Mouse (Mus musculus) layer of hippocampus, adult 2 months (tissue): Measurements from ENCODE around the gene Zcchc7. TPM values are rescaled to one million over a fixed set of nuclear protein-coding genes. Genes with fewer than 3 reads are reported as not detected.
"Not testable (repeated sequence)": the region's sequence is repeated elsewhere in the genome, so short reads cannot be mapped to it uniquely, and the experiment has no call there.

ENCODE experiments used
- DNase-seq, 2 experiments: peaks; one replicate each; pipeline ENCODE4 v3.0.0; 2022; ENCODE audit warnings: low spot score in 2 of 2
- H3K27ac ChIP-seq: fragments of 200-600 bp; 2 replicates; pipeline ENCODE4 v1.8.1; 2022
- H3K4me3 ChIP-seq: fragments of 200-600 bp; 2 replicates; pipeline ENCODE4 v1.8.1; 2022; ENCODE audit warnings: mild to moderate bottlenecking
- CTCF ChIP-seq: fragments of 200-600 bp; conservative IDR thresholded peaks from 2 replicates; pipeline ENCODE4 v1.8.1; 2022; ENCODE audit warnings: antibody characterized with exemption, mild to moderate bottlenecking, moderate library complexity
- total RNA-seq, 2 experiments: library from RNA; stranded (reverse); gene quantifications; 2 replicates each; pipeline ENCODE4 v1.2.3; 2021

Gene Zcchc7
- total RNA-seq, 2 experiments from 2014 or later = 72.4 to 80.1 TPM

DNA sequence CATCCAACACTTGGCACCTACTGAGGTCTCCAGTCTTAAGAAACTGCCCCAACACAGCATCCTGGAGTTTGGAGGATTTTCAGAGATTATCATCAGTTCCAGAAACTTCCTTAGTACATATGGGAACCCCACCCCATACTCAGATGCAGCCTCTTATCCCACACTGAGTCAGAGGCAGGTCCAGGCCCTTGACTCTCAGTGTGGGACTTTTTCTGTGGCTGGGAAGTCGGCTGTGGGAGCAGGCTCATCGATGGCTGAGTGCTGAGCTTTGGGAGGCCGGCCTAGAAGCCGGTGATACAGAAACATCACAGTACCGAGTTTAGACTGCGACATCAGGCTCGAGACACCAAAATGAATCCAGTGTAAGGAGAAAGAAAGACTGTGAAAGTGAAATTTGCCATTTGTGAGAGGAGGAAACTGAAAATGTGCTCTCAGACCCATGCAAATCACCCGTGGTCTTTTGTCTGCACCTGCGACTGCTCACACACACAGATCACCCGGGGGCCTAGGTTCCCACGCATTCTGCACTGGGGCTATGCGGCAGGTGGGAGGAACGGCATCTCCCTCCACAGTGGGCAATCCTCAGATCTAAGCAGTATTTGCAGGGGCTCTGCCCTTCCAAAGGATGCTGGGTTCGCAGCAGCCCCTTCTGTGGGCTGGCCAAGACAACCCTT, 184.0 kb downstream of the Zcchc7 start:
- DNase-seq = no peak
- Histone ChIP-seq H3K4me3 (no peak overlapping the region), H3K27ac (no peak overlapping the region)
- no peak for TF ChIP-seq CTCF

DNA sequence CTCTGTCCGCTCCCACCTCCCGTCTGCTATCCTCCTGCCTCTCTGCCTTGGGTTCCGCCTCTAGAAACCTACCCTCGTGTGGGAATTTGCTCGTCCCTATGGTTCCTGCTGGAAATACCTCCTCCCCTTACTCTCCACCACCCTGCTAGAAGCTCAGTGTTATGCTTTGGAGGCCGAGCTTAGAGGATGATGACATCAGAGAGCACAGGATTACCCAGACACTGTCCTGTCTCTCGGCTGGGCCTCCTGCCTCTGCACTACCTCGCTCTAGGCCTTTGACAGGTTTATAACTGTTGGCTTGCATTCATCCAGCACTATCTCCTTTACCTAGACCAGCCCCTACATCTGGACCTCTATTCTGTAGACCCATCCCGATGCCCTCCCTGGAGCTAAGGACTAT, 184.6 kb downstream of the Zcchc7 start:
- no peak for TF ChIP-seq CTCF
- Histone ChIP-seq H3K4me3 (no peak overlapping the region), H3K27ac (no peak overlapping the region)
- DNase-seq = no peak

DNA sequence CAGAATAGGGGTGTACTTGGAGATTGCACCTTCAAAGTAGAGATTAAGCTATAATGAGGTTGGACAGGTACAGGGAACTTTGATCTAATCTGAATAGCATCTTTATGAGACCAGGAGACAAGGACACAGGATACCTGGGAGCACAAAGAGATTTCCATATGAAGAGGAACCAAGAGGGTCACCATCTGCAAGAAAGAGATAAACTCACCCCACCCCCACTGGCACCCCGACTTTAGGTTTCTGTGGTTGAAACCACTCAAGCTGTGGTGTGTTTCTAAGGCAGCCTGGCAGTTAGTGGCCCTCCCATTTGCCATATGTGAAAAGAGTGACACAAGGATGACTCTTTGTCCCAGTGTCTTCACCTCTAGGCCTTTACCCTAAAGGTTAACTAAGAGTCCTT, 186.6 kb downstream of the Zcchc7 start:
- no peak for DNase-seq

DNA sequence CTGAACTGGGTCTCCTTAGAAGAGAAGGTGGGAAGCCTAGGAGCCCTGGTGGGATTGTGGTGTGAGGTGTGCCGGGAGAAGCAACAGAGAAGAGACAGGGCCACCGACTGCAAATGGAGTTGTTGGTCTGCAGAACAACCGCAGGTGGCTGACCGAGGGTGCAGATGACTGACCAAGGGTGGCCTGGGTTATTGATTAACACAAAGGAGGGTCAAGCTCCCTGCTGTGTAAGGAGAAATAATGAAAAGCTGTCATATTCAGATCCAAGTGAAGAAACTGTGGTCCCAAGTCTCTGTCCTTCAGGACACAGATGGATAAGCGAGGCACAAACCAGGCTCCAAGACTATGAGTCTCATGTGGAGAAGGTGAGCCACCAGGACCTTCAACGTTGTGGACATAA, 187.8 kb downstream of the Zcchc7 start:
- no peak overlapping the region for H3K27ac ChIP-seq
- DNase-seq = no peak
- no peak overlapping the region for H3K4me3 ChIP-seq
- TF ChIP-seq CTCF = no peak

More for the DNA sequence above, 186.6 kb downstream of the Zcchc7 start:
- no peak for TF ChIP-seq CTCF
- Histone ChIP-seq H3K4me3 (no peak overlapping the region), H3K27ac (no peak overlapping the region)

DNA sequence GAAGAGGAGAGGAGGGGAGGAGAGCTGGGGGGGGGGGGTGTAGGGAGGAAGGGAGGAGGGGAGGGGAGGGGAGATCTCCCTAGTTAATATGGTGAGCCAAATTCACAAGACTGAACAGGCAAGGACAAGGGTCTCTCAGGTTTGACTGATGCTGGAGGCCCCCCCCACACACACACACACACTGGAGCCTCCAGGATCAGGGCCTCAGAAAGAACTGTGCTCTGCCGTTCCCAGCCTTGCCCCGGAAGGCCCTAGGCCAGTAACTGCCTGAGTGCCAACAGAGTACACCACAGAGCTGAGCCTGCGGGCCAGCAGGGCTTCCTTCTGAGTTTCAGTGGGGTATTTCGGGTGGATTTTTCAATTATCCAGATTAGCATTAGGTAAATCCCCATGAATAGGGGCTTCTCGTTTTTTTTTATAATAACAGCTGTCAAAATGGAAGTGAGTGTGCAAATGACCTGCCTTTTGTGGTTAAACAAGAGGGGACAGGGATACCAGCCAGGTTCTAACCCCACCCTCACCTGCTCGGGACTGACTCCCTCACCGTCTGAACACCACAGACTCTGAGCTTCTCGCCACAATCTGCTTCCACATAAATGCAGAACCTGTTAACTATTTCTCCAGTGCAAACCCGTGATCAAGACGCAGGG, 188.9 kb downstream of the Zcchc7 start:
- DNase-seq = no peak
- H3K4me3 ChIP-seq = no peak overlapping the region
- no peak overlapping the region for H3K27ac ChIP-seq
- no peak for TF ChIP-seq CTCF

DNA sequence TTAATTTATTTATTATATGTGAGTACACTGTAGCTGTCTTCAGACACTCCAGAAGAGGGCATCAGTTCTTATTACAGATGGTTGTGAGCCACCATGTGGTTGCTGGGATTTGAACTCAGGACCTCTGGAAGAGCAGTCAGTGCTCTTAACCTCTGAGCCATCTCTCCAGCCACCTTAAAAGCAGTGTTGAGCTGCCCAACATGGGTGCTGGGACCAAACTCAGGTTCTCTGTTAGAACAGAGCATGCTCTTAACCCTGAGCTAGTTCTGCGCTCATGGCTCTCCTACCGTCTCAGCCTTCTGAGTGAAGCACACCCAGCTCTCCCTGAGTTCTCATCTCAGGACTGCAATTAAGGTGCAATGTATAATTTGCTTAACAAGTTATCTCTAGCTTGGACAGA, 190.4 kb downstream of the Zcchc7 start:
- H3K4me3 ChIP-seq = not testable (repeated sequence)

DNA sequence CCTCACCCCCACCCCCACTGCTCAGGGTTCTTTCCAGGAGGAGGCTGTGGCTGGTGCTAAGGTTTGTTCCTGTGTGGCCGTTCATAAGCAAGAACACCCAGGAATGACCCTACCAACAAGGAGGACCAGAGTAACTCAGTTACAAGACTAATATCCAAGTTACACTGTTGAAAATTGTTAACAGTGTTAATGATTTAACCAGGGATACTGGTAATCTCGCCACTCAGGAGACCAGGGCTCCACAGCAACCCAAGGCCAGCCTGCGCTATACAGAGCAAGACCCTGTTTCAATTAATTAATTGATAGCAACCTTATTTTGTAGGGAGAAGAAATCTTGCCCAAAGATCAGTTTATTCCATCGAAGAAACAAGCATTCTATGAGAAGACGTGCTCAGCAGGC, 191.8 kb downstream of the Zcchc7 start:
- Histone ChIP-seq H3K4me3 (no peak overlapping the region), H3K27ac (no peak overlapping the region)
- no peak for TF ChIP-seq CTCF
- no peak for DNase-seq

More for the DNA sequence above, 190.4 kb downstream of the Zcchc7 start:
- not testable (repeated sequence) for H3K27ac ChIP-seq, DNase-seq

DNA sequence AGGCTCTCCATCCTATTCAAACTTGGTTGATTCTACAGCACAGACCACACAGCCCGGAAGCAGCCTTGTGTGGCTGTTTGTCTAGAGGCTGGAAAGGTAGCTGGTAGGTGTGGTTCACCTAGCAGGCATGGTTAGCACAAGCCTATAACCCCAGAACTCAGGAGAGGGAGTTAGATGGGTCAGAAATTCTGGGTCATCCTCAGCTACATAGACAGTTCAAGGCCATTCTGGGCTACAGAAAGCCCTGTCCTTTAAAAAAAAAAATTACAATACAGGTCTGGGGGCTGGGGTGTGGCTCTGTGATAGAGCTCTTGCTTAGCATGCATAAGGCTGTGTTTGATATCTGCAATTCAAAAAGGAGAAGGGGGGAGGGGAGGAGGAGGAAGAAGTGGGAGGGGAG, 192.6 kb downstream of the Zcchc7 start:
- no peak for TF ChIP-seq CTCF
- no peak for DNase-seq
- H3K4me3 ChIP-seq = no peak overlapping the region
- H3K27ac ChIP-seq = no peak overlapping the region

DNA sequence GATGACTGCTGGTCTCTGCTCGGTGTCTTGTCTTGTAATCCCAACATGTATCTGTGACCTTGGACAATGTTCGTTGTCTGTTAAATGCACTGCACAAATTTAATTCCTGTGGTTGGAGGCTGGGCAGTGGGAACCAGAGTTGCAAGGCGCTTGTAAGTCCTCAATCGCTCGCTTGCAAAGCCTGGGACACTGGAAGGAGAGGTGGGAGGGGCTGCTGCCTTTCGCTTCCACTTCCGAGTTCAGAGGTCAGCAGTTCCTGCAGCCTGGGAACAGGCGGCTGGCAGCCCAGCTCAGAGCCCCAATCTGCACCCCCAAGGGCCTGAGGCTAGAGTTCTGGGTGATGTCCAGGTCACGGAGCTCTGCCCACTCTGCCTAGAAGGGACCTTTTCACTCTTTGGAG, 197.4 kb downstream of the Zcchc7 start:
- Histone ChIP-seq H3K27ac (no peak overlapping the region), H3K4me3 (no peak overlapping the region)
- TF ChIP-seq CTCF = no peak
- no peak for DNase-seq

DNA sequence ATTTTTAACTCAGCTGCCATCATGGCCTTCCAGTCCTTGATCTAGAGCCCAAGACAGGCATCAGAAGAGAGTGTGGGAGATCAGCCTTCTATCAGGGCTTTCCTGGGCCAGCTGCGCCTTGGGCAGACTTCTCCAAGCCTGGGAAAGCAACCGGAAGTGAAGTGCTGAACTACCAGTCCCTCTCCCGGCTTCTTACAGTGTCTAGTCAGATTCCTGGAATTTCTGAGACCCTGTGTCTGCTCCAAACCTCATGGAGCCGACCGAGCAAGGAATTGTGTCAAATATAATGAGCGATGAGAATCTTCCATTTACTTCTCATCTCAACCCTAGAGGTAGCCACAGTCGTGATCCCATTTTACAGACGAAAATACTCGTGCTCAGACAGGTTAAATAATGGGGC, 203.1 kb downstream of the Zcchc7 start:
- no peak for TF ChIP-seq CTCF
- no peak for DNase-seq
- H3K4me3 ChIP-seq = no peak overlapping the region
- no peak overlapping the region for H3K27ac ChIP-seq

DNA sequence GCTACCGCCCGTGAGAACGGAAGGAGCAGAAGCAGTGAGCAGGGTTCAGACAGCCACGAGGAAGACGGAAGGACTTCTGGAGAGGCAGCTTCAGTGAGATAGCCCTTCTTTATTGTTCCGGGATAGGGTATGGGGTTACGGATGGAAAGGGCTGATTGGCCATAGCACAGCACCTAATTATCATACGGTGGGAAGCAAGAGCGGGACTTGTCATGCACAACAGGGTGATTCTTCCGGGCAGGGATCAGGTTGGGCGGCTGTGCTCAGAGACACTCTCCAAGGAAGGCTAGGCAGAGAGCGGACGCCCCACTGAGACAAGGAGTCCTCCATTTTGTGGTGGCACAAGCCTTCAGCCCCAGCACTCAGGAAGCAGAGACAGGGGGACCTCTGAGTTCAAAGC, 203.5 kb downstream of the Zcchc7 start:
- no peak overlapping the region for H3K27ac ChIP-seq
- DNase-seq = no peak
- no peak overlapping the region for H3K4me3 ChIP-seq
- TF ChIP-seq CTCF = no peak

DNA sequence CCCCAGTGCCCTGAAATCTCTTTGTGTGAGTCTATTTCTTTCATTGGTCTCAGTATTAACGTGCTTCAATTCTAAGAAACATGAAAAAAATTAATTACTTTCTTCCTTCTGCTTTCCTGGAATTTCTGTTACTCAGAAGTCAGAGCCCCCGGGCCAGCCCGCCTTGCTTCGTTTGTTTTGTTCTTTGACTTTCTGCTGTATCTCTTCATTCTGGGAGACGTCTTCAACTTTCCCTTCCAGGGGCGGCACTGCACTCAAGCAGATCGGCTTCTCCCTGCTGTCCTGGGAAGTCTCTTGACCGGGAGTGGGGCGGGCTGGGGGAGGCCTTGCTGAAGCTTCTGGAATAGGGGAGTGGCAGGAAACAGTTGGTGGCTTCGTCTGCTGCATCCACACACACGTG, 207.5 kb downstream of the Zcchc7 start:
- no peak for TF ChIP-seq CTCF
- no peak overlapping the region for H3K27ac ChIP-seq
- DNase-seq = no peak
- no peak overlapping the region for H3K4me3 ChIP-seq

DNA sequence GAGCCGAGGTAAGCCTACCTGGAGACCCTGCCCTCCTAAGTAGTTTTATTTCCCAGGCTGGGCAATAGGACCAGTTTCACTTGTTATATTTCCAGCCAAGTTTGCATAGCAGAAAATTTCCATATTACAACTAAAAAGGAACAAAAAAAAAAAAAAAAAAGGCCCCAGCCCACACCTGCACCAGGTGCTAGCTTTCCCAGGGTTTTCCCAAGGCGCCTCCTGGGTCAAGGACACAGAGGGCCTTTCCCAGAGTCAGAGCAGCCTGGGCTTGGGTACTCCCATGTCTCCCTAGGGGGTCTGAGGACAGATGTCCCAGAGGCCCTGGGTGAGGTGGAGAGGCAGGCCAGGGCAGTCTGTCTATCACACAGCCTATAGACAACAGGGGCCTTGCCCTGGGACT, 209.5 kb downstream of the Zcchc7 start:
- DNase-seq = no peak
- no peak overlapping the region for H3K27ac ChIP-seq
- TF ChIP-seq CTCF = no peak
- H3K4me3 ChIP-seq = no peak overlapping the region

DNA sequence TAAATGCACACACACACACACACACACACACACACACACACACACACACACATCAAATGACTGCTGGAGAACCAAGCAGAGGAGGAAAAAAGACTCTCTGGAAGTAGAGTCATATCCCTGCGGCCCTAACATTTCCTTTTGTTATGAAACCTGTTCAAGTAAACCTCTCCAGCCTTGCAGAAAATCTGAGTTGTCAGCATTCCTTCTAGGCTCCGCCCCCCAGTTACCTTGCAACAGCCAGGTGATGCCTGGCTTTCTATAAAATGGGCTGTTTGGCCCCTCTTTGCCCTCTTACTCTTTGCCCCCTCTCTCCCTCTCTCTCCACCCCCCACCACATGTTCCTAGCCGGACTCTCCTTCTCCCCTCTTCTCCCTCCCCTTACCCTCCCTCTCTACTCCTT, 210.1 kb downstream of the Zcchc7 start:
- no peak for DNase-seq
- no peak overlapping the region for H3K4me3 ChIP-seq
- TF ChIP-seq CTCF = no peak
- no peak overlapping the region for H3K27ac ChIP-seq
